Mouse (Mus musculus): Measurements from ENCODE around the gene Sbk2. TPM values are rescaled to one million over a fixed set of nuclear protein-coding genes. Genes with fewer than 3 reads are reported as not detected.

Gene Sbk2
- total RNA-seq, 2 experiments from 2014 or later, result 10.6 TPM

GRCm38 (mm10) chr7:4950561-4951342 is 13.5 kb downstream of the Sbk2 start:
- peak; percentile 50 for DNase-seq

- DNase-seq, result no peak
These were observed 15.8 kb downstream of the Sbk2 start for GRCm38 (mm10) chr7:4948386-4948785.

GRCm38 (mm10) chr7:4947855-4948254 is 16.4 kb downstream of the Sbk2 start:
- DNase-seq, result peak; percentile 61

GRCm38 (mm10) chr7:4943223-4943815 is 20.9 kb downstream of the Sbk2 start:
- peak; percentile 97 for DNase-seq

GRCm38 (mm10) chr7:4942673-4943072 is 21.5 kb downstream of the Sbk2 start:
- no peak for DNase-seq

GRCm38 (mm10) chr7:4940068-4940479 is 24.1 kb downstream of the Sbk2 start:
- peak; percentile 87 for DNase-seq

GRCm38 (mm10) chr7:4938456-4938855 is 25.8 kb downstream of the Sbk2 start:
- DNase-seq, result peak; percentile 85

GRCm38 (mm10) chr7:4937392-4937791 is 26.8 kb downstream of the Sbk2 start:
- DNase-seq, result no peak

GRCm38 (mm10) chr7:4936832-4937231 is 27.4 kb downstream of the Sbk2 start:
- no peak for DNase-seq

- no peak for DNase-seq
These were observed 29.9 kb downstream of the Sbk2 start for GRCm38 (mm10) chr7:4934160-4934914.

- no peak for DNase-seq
These were observed 31.1 kb downstream of the Sbk2 start for GRCm38 (mm10) chr7:4933103-4933502.

- no peak for DNase-seq
These were observed 35.9 kb downstream of the Sbk2 start for GRCm38 (mm10) chr7:4928323-4928722.

GRCm38 (mm10) chr7:4927711-4928110 is 36.5 kb downstream of the Sbk2 start:
- DNase-seq, result no peak

- DNase-seq, result no peak
These were observed 37.4 kb downstream of the Sbk2 start for GRCm38 (mm10) chr7:4926849-4927248.

- DNase-seq, result peak; percentile 70
These were observed 38.5 kb downstream of the Sbk2 start, which contains the start of gene Ssc5d for GRCm38 (mm10) chr7:4925441-4926381. Gene Ssc5d, plus strand, starts transcription at chr7:4925785.

- DNase-seq, result peak; percentile 67
These were observed 39.3 kb downstream of the Sbk2 start for GRCm38 (mm10) chr7:4924891-4925301.

GRCm38 (mm10) chr7:4924483-4924882 is 39.7 kb downstream of the Sbk2 start:
- no peak for DNase-seq

- peak; percentile 67 for DNase-seq
These were observed 40.4 kb downstream of the Sbk2 start for GRCm38 (mm10) chr7:4923586-4924364.

GRCm38 (mm10) chr7:4922931-4923565 is 41.2 kb downstream of the Sbk2 start:
- peak; percentile 56 for DNase-seq

- DNase-seq, result peak; percentile 79
These were observed 41.7 kb downstream of the Sbk2 start for GRCm38 (mm10) chr7:4922508-4922907.

Data from heart, postnatal 4 days (tissue).